Mouse (Mus musculus): Measurements from ENCODE around the gene Abi3.

GRCm38 (mm10) chr11:95837059-95837458 lies 5.2 kb downstream of the Abi3 start, which contains the start of gene Gngt2:
- no peak for TF ChIP-seq CTCF (IDR thresholded peaks at IDR 0.05; ENCODE audit: extremely low read depth, insufficient read depth, insufficient read length, insufficient replicate concordance)
- TF ChIP-seq POLR2A (IDR thresholded peaks at IDR 0.05; ENCODE audit: low read depth, low read length): no peak
